Mouse (Mus musculus) forebrain, embryonic 12.5 days (tissue): ENCODE measurements around the gene Rap1a. TPM values are rescaled to one million over a fixed set of nuclear protein-coding genes. Genes with fewer than 3 reads are reported as not detected.

Source experiments
- ATAC-seq: fragments of 200-750 bp; cut with Nextera tagmentation; 2 replicates; pipeline ENCODE4 v1.8.0; 2017; ENCODE audit warnings: moderate TSS enrichment; ENCODE audit not compliant: low FRiP score
- H3K27ac ChIP-seq: fragments of 300-500 bp; sonication (generic); 2 replicates; pipeline ENCODE4 v1.5.1; 2016; ENCODE audit warnings: mild to moderate bottlenecking
- H3K27me3 ChIP-seq: fragments of 300-500 bp; sonication (generic); 2 replicates; pipeline ENCODE4 v1.6.1; 2016; ENCODE audit warnings: mild to moderate bottlenecking
- H3K36me3 ChIP-seq: fragments of 300-500 bp; sonication (generic); replicated peaks from 2 replicates; pipeline ENCODE4 v1.6.1; 2016; ENCODE audit warnings: mild to moderate bottlenecking
- H3K4me1 ChIP-seq: fragments of 300-500 bp; sonication (generic); 2 replicates; pipeline ENCODE4 v1.6.1; 2016
- H3K4me2 ChIP-seq: fragments of 300-500 bp; sonication (generic); 2 replicates; pipeline ENCODE4 v1.6.1; 2016; ENCODE audit warnings: mild to moderate bottlenecking, moderate library complexity
- H3K4me3 ChIP-seq: fragments of 300-500 bp; sonication (generic); replicated peaks from 2 replicates; pipeline ENCODE4 v1.5.1; 2016; ENCODE audit warnings: mild to moderate bottlenecking
- H3K9ac ChIP-seq: fragments of 300-500 bp; sonication (generic); 2 replicates; pipeline ENCODE4 v1.6.1; 2016; ENCODE audit warnings: mild to moderate bottlenecking
- H3K9me3 ChIP-seq: fragments of 300-500 bp; sonication (generic); 2 replicates; pipeline ENCODE4 v1.6.1; 2016
- WGBS: fragments of 180-500 bp; shearing (Covaris S2); methylation state at CpG from one replicate; pipeline ENCODE4 v1.1.7; 2016; 5-methylcytosine and 5-hydroxymethylcytosine counted together
- polyA plus RNA-seq: library from polyadenylated mRNA; unstranded; fragments of >200 nt; fragmentation: Nextera tagmentation; extraction: Ambion mirVana; gene quantifications from 2 replicates; pipeline ENCODE4 v1.2.1, GENCODE M21; 2016

The Rap1a gene
- polyA plus RNA-seq, 1 experiment from 2014 or later = 81.6 TPM

GRCm38 (mm10) chr3:105693327-105694080 lies 107.6 kb downstream of the Rap1a start:
- ATAC-seq = no peak
- 80% methylated on average over 14 of the region's 14 CpGs for WGBS
- H3K4me3 ChIP-seq = no peak overlapping the region

DNA sequence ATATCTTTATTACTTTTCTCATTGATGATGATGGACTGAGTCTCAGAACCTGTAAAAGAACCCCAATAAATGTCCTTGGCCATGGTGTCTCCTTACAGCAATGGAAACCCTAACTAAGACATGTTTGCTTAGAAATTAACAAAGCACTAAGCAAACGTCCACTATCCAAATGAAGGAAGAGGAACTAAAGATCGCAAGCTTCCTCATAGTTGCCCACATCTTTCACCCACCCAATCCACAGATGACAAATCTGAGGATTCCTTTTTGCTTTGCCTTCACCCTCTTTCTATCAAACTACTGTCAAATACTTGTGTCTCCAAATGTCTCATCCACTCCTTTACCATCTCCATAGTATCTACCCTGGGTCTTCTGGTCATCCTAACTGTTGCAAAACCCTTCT lies 112.6 kb downstream of the Rap1a start:
- ATAC-seq = no peak
- H3K9me3 ChIP-seq = no peaks in the 10 kb centered on the region
- no peak overlapping the region for H3K27ac ChIP-seq
- no peak overlapping the region for H3K4me2 ChIP-seq
- H3K27me3 ChIP-seq = 0 out of 2 replicates have a peak, but pooled peaks cover 4% of the 10 kb centered on the region
- peaks cover 13% of the 10 kb centered on the region for H3K36me3 ChIP-seq
- WGBS = 93% methylated on average over 2 of the region's 2 CpGs
- H3K9ac ChIP-seq = no peak overlapping the region
- H3K4me1 ChIP-seq = peaks cover 9% of the 10 kb centered on the region
- H3K4me3 ChIP-seq = no peak overlapping the region

More at GRCm38 (mm10) chr3:105693327-105694080, 107.6 kb downstream of the Rap1a start:
- no peak overlapping the region for H3K27ac ChIP-seq
- H3K36me3 ChIP-seq = no peaks in the 10 kb centered on the region
- peaks cover 31% of the 10 kb centered on the region for H3K4me1 ChIP-seq
- peaks cover 10% of the 10 kb centered on the region for H3K27me3 ChIP-seq
- H3K9ac ChIP-seq = no peak overlapping the region
- H3K4me2 ChIP-seq = no peak overlapping the region
- H3K9me3 ChIP-seq = no peaks in the 10 kb centered on the region

GRCm38 (mm10) chr3:105687324-105688060 lies 113.6 kb downstream of the Rap1a start, which contains the start of gene Ddx20:
Gene Ddx20, minus strand, starts transcription at chr3:105687574.
- under 1% methylated on average over 72 of the region's 72 CpGs for WGBS
- peak within 1 kb of the TSS; percentile 78 for H3K27ac ChIP-seq
- peaks cover 24% of the 10 kb centered on the region for H3K36me3 ChIP-seq
- no peaks in the 10 kb centered on the region for H3K9me3 ChIP-seq
- no peaks in the 10 kb centered on the region for H3K27me3 ChIP-seq
- H3K4me1 ChIP-seq = peaks cover 9% of the 10 kb centered on the region
- peak within 1 kb of the TSS; percentile 94 for H3K4me3 ChIP-seq
- peak within 1 kb of the TSS; percentile 68 for H3K4me2 ChIP-seq
- peak within 1 kb of the TSS; percentile 94 for H3K9ac ChIP-seq
- ATAC-seq = peak; percentile 95

- no peak; the same call in 1 of the 2 replicates for ATAC-seq
- WGBS = 10% methylated on average over 60 of the region's 60 CpGs
These were observed 114.5 kb downstream of the Rap1a start for GRCm38 (mm10) chr3:105686394-105687323.

DNA sequence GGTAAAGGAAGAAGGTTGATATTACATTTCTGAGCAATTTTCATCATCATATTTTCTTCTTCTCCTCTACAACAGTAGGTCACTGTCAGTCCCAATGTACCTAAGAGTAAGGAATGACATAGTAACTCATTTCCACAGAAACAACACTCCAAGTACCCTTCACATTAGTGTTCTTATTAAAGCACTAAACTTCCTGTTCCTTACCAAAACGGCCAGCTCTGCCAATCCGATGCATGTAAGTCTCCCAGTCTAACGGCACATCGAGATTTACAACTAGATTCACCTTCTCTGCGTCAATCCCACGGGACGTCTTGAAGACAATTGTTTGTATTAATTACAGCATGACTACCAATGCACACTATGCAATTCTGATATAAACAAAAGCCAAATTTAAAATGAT lies 120.8 kb downstream of the Rap1a start:
- no peaks in the 10 kb centered on the region for H3K27me3 ChIP-seq
- WGBS = 92% methylated on average over 7 of the region's 7 CpGs
- no peak overlapping the region for H3K9ac ChIP-seq
- H3K36me3 ChIP-seq = peaks cover 63% of the 10 kb centered on the region
- H3K4me1 ChIP-seq = 0 out of 2 replicates have a peak, but pooled peaks cover 4% of the 10 kb centered on the region
- H3K4me2 ChIP-seq = no peak overlapping the region
- H3K9me3 ChIP-seq = no peaks in the 10 kb centered on the region
- ATAC-seq = no peak
- H3K27ac ChIP-seq = no peak overlapping the region
- no peak overlapping the region for H3K4me3 ChIP-seq

More at GRCm38 (mm10) chr3:105686394-105687323, 114.5 kb downstream of the Rap1a start:
- Histone ChIP-seq H3K27me3 (no peaks in the 10 kb centered on the region), H3K4me3 (peak overlapping the region; percentile 94), H3K9me3 (no peaks in the 10 kb centered on the region), H3K27ac (peak overlapping the region; percentile 77), H3K36me3 (peaks cover 29% of the 10 kb centered on the region), H3K4me1 (peaks cover 9% of the 10 kb centered on the region), H3K4me2 (peak overlapping the region; percentile 68), H3K9ac (peak overlapping the region; percentile 94)

Other genes starting within 250 kb of the Rap1a start
- 43.4 and 44.3 TPM in 2 replicates for gene Ddx20, start 113.8 kb downstream of the Rap1a start, polyA plus RNA-seq
- 3.6 and 4.1 TPM in 2 replicates for gene Inka2, start 96.7 kb downstream of the Rap1a start, polyA plus RNA-seq
- 0.15 TPM in 1 of 2 replicates, not detected in the other for gene Adora3, start 69.5 kb upstream of the Rap1a start, polyA plus RNA-seq
- not detected in 2 replicates for gene Tmigd3, start 69.6 kb upstream of the Rap1a start, polyA plus RNA-seq
- gene I830077J02Rik, start 131.3 kb upstream of the Rap1a start, polyA plus RNA-seq = 0.14 and 0.45 TPM in 2 replicates
- gene Wdr77, start 158.0 kb upstream of the Rap1a start, polyA plus RNA-seq = 121 and 129 TPM in 2 replicates
- 455 and 468 TPM in 2 replicates for gene Atp5f1, start 158.8 kb upstream of the Rap1a start, polyA plus RNA-seq
- 3.8 and 4.8 TPM in 2 replicates for gene Ovgp1, start 172.4 kb upstream of the Rap1a start, polyA plus RNA-seq
- 0.91 and 3.1 TPM in 2 replicates for gene Pifo, start 213.3 kb upstream of the Rap1a start, polyA plus RNA-seq
- not detected in 2 replicates for gene Chil5, start 231.5 kb upstream of the Rap1a start, polyA plus RNA-seq